Mouse (Mus musculus): Measurements from ENCODE around the gene Stk35. TPM values are rescaled to one million over a fixed set of nuclear protein-coding genes. Genes with fewer than 3 reads are reported as not detected.

The Stk35 gene
- polyA plus RNA-seq, 1 experiment: 25.0 TPM

- Histone ChIP-seq H3K4me1 (replicated peaks; ENCODE audit: control insufficient read depth, insufficient read depth, low read length) (no peaks in the 10 kb centered on the region), H3K27me3 (ENCODE audit: control insufficient read depth, insufficient read depth, low read length) (no peaks in the 10 kb centered on the region), H3K27ac (ENCODE audit: control insufficient read depth, insufficient read depth, low read length) (no peak overlapping the region), H3K4me3 (ENCODE audit: control insufficient read depth, insufficient read depth, low read length) (no peak overlapping the region), H3K36me3 (ENCODE audit: control insufficient read depth, insufficient read depth, low read length) (no peaks in the 10 kb centered on the region)
- no peak for TF ChIP-seq CTCF (IDR thresholded peaks at IDR 0.05; ENCODE audit: borderline replicate concordance, control insufficient read depth, extremely low read depth, insufficient read depth, low read length, poor library complexity)
- no peak for TF ChIP-seq POLR2A (IDR thresholded peaks at IDR 0.05; ENCODE audit: control insufficient read depth, extremely low read depth, insufficient read depth, low read length, poor library complexity)
- DNase-seq: no peak
- WGBS: 94% methylated on average over 7 of the region's 7 CpGs
These were observed 79.9 kb downstream of the Stk35 start for GRCm38 (mm10) chr2:129880226-129880625.

GRCm38 (mm10) chr2:129881886-129882285, 81.6 kb downstream of the Stk35 start:
- TF ChIP-seq CTCF (IDR thresholded peaks at IDR 0.05; ENCODE audit: borderline replicate concordance, control insufficient read depth, extremely low read depth, insufficient read depth, low read length, poor library complexity): no peak
- no peak for TF ChIP-seq POLR2A (IDR thresholded peaks at IDR 0.05; ENCODE audit: control insufficient read depth, extremely low read depth, insufficient read depth, low read length, poor library complexity)
- no peak overlapping the region for H3K27ac ChIP-seq (ENCODE audit: control insufficient read depth, insufficient read depth, low read length)
- 69% methylated on average over 1 of the region's 1 CpGs for WGBS
- H3K36me3 ChIP-seq (ENCODE audit: control insufficient read depth, insufficient read depth, low read length): no peaks in the 10 kb centered on the region
- no peaks in the 10 kb centered on the region for H3K4me1 ChIP-seq (replicated peaks; ENCODE audit: control insufficient read depth, insufficient read depth, low read length)
- no peaks in the 10 kb centered on the region for H3K27me3 ChIP-seq (ENCODE audit: control insufficient read depth, insufficient read depth, low read length)
- no peak for DNase-seq
- no peak overlapping the region for H3K4me3 ChIP-seq (ENCODE audit: control insufficient read depth, insufficient read depth, low read length)

Other genes with a start within 250 kb of the Stk35 start
- 56.0 and 63.1 TPM in 2 replicates for gene Sirpa, start 207.7 kb upstream of the Stk35 start, polyA plus RNA-seq (2012; rRNA removed)
- 0.74 and 1.2 TPM in 2 replicates for gene Pdyn, start 100.7 kb upstream of the Stk35 start, polyA plus RNA-seq (2012; rRNA removed)
- 0.78 and 0.81 TPM in 2 replicates for gene Tgm3, start 211.8 kb downstream of the Stk35 start, polyA plus RNA-seq (2012; rRNA removed)

Measured in thymus, adult 2 months (tissue).